Mouse (Mus musculus) kidney, postnatal 10 days (tissue): ENCODE results near the gene Ano4.

Experiments used
- DNase-seq: peaks from one replicate; pipeline ENCODE4 v3.0.0; 2021; ENCODE audit warnings: mixed read lengths

The Ano4 gene

GRCm38 (mm10) chr10:89344491-89345195 is at the start of gene Ano4:
Gene Ano4 (minus strand): TSS chr10:89344762.
- DNase-seq: peak; percentile 59

GRCm38 (mm10) chr10:89392687-89393086 is 48.1 kb upstream of the Ano4 start:
- DNase-seq: no peak

GRCm38 (mm10) chr10:89391571-89392163 is 47.1 kb upstream of the Ano4 start:
- no peak for DNase-seq

DNA sequence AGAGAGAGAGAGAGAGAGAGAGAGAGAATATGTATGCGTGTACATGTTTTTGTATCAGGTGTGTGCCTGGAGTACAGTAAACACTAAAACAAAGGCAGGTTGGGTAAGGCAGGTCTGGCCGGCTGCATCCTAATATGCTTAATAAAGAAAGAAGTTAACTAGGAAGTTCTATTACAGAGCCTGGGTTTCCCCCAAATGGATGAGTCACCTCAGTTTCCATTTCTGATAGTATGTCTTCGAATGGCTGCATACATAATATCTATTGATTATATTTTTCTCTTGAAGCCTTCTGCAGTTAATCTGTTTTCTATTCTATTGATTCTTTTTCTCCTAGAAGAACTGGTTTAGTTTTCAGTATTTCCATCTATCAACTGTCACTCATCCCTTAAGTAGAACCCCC is 41.9 kb upstream of the Ano4 start:
- DNase-seq: no peak

GRCm38 (mm10) chr10:89383462-89383861 is 38.9 kb upstream of the Ano4 start:
- peak; percentile 92 for DNase-seq

- no peak for DNase-seq
Measured at GRCm38 (mm10) chr10:89377750-89378149, 33.2 kb upstream of the Ano4 start.

GRCm38 (mm10) chr10:89370051-89370450 is 25.5 kb upstream of the Ano4 start:
- DNase-seq: no peak

- DNase-seq: no peak
Measured at GRCm38 (mm10) chr10:89358933-89359332, 14.4 kb upstream of the Ano4 start.

DNA sequence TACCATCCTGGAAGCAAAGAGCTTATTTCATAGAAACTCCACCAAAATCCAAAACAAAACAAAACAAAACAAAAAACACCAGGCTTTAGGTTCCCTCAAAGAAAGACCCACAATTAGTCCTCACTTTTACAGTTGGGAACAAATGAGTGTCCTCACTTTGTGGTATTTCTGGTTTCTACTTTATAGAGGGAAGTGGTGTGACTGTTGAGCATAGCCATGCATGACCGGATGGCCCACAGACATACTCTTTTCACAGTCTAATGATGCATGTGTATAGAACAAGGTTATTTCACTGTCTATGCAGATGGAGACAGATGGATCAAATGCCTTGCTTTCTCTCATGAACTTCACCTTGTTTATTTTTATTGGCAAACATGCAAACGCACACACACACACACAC is 10.1 kb upstream of the Ano4 start:
- DNase-seq: no peak

- DNase-seq: no peak
Measured at GRCm38 (mm10) chr10:89351416-89351815, 6.9 kb upstream of the Ano4 start.

- DNase-seq: no peak
Measured at GRCm38 (mm10) chr10:89345606-89346005, 1.0 kb upstream of the Ano4 start.

- no peak for DNase-seq
Measured at GRCm38 (mm10) chr10:89345196-89345533, 603 bp upstream of the Ano4 start.

- no peak for DNase-seq
Measured at GRCm38 (mm10) chr10:89344132-89344490, 451 bp downstream of the Ano4 start.

DNA sequence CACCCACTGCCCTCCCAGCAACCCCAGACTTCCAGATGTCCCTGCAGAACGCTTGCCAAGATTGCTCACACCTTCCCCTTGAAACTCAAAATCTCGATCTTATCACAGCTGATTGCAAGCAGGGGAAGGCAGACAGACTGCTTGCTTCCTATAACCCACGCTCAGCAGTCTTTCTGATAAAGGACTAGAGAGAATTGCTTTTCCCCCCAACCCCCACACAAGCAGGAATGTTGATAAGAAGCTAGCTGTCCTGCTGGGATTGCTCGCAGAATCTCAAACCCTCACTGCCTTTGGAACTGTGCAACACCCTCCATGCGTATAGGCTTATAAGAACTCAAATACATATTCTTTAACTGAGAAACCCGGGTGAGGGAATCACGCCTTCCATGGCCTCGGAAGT is 846 bp downstream of the Ano4 start:
- no peak for DNase-seq

GRCm38 (mm10) chr10:89330261-89330660 is 14.3 kb downstream of the Ano4 start:
- DNase-seq: no peak

- DNase-seq: no peak
Measured at GRCm38 (mm10) chr10:89329806-89330205, 14.8 kb downstream of the Ano4 start.

GRCm38 (mm10) chr10:89328876-89329275 is 15.7 kb downstream of the Ano4 start:
- DNase-seq: no peak

GRCm38 (mm10) chr10:89327004-89327511 is 17.5 kb downstream of the Ano4 start:
- peak; percentile 84 for DNase-seq

DNA sequence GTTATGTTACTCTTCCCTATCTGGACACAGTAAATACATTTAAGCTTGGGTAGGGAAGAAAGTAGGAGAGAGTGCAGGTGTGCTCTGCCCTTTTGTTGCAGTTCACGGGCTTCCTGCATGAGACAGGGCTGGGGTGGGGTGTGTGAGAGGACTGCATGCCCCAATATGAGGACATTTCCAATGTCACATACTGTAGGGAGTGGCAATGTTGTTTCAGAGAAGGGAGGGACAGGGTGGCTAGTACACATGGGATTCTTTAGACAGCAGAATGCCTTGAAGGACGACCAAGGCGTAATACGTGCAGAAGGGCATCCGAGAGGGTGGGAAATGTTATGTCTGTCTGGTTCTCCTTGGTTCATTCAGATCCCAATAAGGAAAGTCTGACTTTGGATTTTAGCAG is 18.2 kb downstream of the Ano4 start:
- no peak for DNase-seq

- no peak for DNase-seq
Measured at GRCm38 (mm10) chr10:89307566-89307965, 37.0 kb downstream of the Ano4 start.

- no peak for DNase-seq
Measured at GRCm38 (mm10) chr10:89300346-89300745, 44.2 kb downstream of the Ano4 start.

- DNase-seq: no peak
Measured at GRCm38 (mm10) chr10:89292784-89293183, 51.8 kb downstream of the Ano4 start.

- DNase-seq: no peak
Measured at GRCm38 (mm10) chr10:89290698-89291097, 53.9 kb downstream of the Ano4 start.

GRCm38 (mm10) chr10:89289290-89289689 is 55.3 kb downstream of the Ano4 start:
- DNase-seq: no peak

DNA sequence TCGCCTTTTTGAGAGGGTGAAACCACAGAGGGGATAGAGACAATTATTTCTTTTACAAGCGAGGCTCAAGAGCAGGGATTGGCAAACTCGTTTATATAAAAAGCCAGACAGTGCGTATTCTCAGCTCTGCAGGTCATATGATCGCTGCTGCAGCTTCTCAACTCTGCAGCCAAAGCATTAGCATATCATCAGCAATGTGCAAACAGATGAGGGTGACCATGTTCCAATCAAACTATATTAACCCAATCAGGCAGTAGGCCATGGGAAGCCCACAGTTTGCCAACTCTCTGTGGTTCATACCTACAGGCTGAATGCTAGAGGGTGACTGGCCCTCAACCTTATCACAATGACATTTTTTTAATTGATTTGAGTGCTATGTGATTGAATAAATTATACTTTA is 64.2 kb downstream of the Ano4 start:
- DNase-seq: no peak
